Mouse (Mus musculus) hindbrain, embryonic 14.5 days (tissue): Measurements from ENCODE around the gene Gm28230. TPM values are rescaled to one million over a fixed set of nuclear protein-coding genes. Genes with fewer than 3 reads are reported as not detected.
A peak's percentile ranks its signal among the peaks of the same experiment; 100 is the strongest.

Experiments used
- ATAC-seq: fragments of 200-750 bp; cut with Nextera tagmentation; 2 replicates; pipeline ENCODE4 v1.8.0; 2017; ENCODE audit warnings: moderate number of reproducible peaks, mild to moderate bottlenecking, moderate TSS enrichment, moderate library complexity; ENCODE audit not compliant: low FRiP score
- DNase-seq: peaks from one replicate; pipeline ENCODE4 v3.0.0-alpha.2; 2015; ENCODE audit warnings: low spot score
- H3K27ac ChIP-seq: fragments of 300-500 bp; sonication (generic); 2 replicates; pipeline ENCODE4 v1.5.1; 2014; ENCODE audit warnings: mild to moderate bottlenecking, moderate library complexity
- H3K27me3 ChIP-seq: fragments of 300-500 bp; sonication (generic); 2 replicates; pipeline ENCODE4 v1.6.1; 2014; ENCODE audit warnings: mild to moderate bottlenecking, low read length, mixed read lengths; ENCODE audit not compliant: control insufficient read depth, insufficient read depth
- H3K36me3 ChIP-seq: fragments of 300-500 bp; sonication (generic); replicated peaks from 2 replicates; pipeline ENCODE4 v1.6.1; 2014; ENCODE audit not compliant: control insufficient read depth, insufficient read depth
- H3K4me1 ChIP-seq: fragments of 300-500 bp; sonication (generic); replicated peaks from 2 replicates; pipeline ENCODE4 v1.6.1; 2014; ENCODE audit warnings: antibody characterized with exemption, low read length, mixed read lengths; ENCODE audit not compliant: control insufficient read depth, insufficient read depth
- H3K4me2 ChIP-seq: fragments of 300-500 bp; sonication (generic); replicated peaks from 2 replicates; pipeline ENCODE4 v1.6.1; 2014; ENCODE audit warnings: mild to moderate bottlenecking, moderate library complexity
- H3K4me3 ChIP-seq: fragments of 300-500 bp; sonication (generic); replicated peaks from 2 replicates; pipeline ENCODE4 v1.5.1; 2014; ENCODE audit warnings: mild to moderate bottlenecking, low read length
- H3K9ac ChIP-seq: fragments of 300-500 bp; sonication (generic); 2 replicates; pipeline ENCODE4 v1.6.1; 2014
- H3K9me3 ChIP-seq: fragments of 300-500 bp; sonication (generic); 2 replicates; pipeline ENCODE4 v1.6.1; 2016; ENCODE audit warnings: low read length; ENCODE audit not compliant: control insufficient read depth
- WGBS: fragments of 180-500 bp; shearing (Covaris S2); extraction: QIAGEN DNeasy Blood & Tissue Kit; methylation state at CpG from one replicate; pipeline ENCODE4 v1.1.7; 2014; 5-methylcytosine and 5-hydroxymethylcytosine counted together
- polyA plus RNA-seq: library from polyadenylated mRNA; unstranded; fragments of >200 nt; fragmentation: Nextera tagmentation; extraction: Ambion mirVana; gene quantifications from 2 replicates; pipeline ENCODE4 v1.2.1, GENCODE M21; 2014

Gm28230 gene
- polyA plus RNA-seq, 1 experiment from 2014 or later, result 1.3 TPM

DNA sequence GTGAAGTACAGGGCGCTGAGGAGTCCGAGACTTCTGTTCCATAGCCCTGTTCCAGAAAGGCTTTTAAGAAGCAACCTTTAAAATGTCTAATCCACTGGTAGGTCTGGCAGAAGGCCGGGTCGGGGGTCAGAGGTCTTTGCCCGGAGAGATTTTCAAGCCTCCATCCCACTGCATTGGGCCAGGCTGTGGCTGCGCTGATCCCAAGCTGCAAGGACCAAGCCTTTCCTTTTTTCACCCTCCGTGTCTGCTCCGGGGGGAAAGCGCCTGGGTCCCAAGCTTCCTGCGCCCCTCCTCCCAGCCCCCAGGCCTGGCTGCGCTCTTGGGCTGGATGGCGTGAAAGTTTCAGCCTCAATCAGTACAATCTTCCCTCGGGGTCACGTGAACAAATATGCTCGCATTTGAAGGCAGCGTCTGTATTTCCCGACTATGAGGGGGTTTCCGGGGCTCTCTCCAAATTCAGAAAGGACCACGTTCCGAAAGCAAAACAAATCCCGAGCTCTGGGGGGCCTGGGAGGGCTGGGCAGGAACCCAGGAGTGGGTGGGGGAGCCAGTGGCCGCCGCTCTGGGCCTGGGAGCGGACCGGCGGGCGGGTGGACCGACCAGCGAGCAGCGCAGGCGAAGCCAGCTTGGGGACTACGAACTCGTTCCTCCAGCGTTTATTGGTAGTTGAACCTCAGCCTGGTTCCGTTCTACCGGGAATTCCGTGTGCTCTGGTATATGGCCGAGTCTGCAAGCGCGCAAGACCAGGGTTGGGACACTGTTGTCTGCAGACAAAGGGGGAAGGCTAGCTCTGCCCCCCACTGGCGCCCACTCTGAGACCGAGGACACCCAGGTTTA, 9.5 kb downstream of the Gm28230 start:
- peak overlapping the region; percentile 42 for H3K4me3 ChIP-seq
- DNase-seq (no peak), ATAC-seq (no peak)
- peaks cover 73% of the 10 kb centered on the region for H3K27me3 ChIP-seq
- peak overlapping the region; percentile 98 for H3K27ac ChIP-seq
- no peaks in the 10 kb centered on the region for H3K4me1 ChIP-seq
- no peaks in the 10 kb centered on the region for H3K36me3 ChIP-seq
- peak overlapping the region; percentile 87 for H3K9ac ChIP-seq
- no peaks in the 10 kb centered on the region for H3K9me3 ChIP-seq
- peak overlapping the region; percentile 82 for H3K4me2 ChIP-seq
- WGBS, result 1% methylated on average over 42 of the region's 42 CpGs

DNA sequence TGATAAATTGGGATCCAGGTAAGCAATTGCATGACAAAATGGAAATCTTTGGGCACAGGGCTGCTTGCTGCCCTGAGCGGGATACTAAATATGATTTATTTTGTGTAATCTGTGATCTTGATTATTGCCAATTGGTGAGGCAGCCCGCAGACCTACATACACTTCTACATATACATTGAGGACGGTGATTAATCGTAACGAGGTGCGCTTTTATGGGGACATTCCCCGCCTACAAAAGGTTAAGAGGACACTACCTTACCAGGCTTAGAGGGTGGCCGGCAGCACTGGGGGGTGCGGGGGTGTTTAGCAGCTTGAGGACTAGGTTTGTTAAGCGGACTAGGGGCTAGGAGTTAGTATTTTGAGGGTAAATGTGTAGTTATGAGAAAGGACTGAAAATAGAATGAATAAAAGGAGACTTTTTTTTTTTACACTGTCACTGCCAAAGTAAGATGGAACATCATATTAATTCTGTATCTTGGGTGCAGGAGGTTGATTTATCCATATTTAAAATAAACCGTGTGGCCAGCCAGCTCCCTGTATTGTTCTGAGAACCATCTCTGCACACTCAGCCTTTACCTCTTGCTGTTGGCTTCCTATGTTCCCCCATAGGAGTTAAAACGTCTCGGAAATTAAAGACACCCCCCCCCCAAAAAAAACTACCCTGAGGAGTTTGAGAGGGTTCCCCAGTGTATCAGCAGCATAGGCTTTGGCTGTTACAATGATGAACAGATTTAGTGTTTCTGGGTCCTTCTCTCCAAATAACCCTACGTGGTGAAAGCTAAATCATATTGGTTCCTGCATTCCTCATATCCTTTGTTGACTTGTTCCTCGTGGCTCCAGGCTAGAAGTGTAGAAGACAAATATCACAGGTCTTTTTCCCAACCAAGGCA, 10.4 kb downstream of the Gm28230 start:
- WGBS, result 1% methylated on average over 15 of the region's 15 CpGs
- Histone ChIP-seq H3K27ac (peak overlapping the region; percentile 98), H3K4me3 (peak overlapping the region; percentile 42), H3K9ac (peak overlapping the region; percentile 87), H3K4me1 (peaks cover 6% of the 10 kb centered on the region; the same call in 1 of the 2 replicates), H3K9me3 (no peaks in the 10 kb centered on the region), H3K27me3 (peaks cover 74% of the 10 kb centered on the region), H3K4me2 (peak overlapping the region; percentile 82), H3K36me3 (no peaks in the 10 kb centered on the region)
- DNase-seq (no peak), ATAC-seq (no peak)

- no peaks in the 10 kb centered on the region for H3K36me3 ChIP-seq
- H3K27ac ChIP-seq, result peak overlapping the region; percentile 98
- H3K4me1 ChIP-seq, result peaks cover 6% of the 10 kb centered on the region; the same call in 1 of the 2 replicates
- WGBS, result 2% methylated on average over 7 of the region's 7 CpGs
- ATAC-seq, result no peak
- H3K4me2 ChIP-seq, result peak overlapping the region; percentile 82
- peak overlapping the region; percentile 42 for H3K4me3 ChIP-seq
- peak overlapping the region; percentile 87 for H3K9ac ChIP-seq
- H3K27me3 ChIP-seq, result peaks cover 74% of the 10 kb centered on the region
- H3K9me3 ChIP-seq, result no peaks in the 10 kb centered on the region
- no peak for DNase-seq
Measured at GRCm38 (mm10) chr2:74737578-74738070, 11.1 kb downstream of the Gm28230 start.

GRCm38 (mm10) chr2:74738623-74739475, 12.3 kb downstream of the Gm28230 start:
- DNase-seq (no peak), ATAC-seq (no peak)
- H3K9ac ChIP-seq, result peak overlapping the region; percentile 87
- no peaks in the 10 kb centered on the region for H3K9me3 ChIP-seq
- H3K36me3 ChIP-seq, result no peaks in the 10 kb centered on the region
- WGBS, result under 1% methylated on average over 20 of the region's 20 CpGs
- H3K4me1 ChIP-seq, result peaks cover 6% of the 10 kb centered on the region; the same call in 1 of the 2 replicates
- peak overlapping the region; percentile 82 for H3K4me2 ChIP-seq
- peak overlapping the region; percentile 42 for H3K4me3 ChIP-seq
- peak overlapping the region; percentile 98 for H3K27ac ChIP-seq
- H3K27me3 ChIP-seq, result peaks cover 78% of the 10 kb centered on the region

DNA sequence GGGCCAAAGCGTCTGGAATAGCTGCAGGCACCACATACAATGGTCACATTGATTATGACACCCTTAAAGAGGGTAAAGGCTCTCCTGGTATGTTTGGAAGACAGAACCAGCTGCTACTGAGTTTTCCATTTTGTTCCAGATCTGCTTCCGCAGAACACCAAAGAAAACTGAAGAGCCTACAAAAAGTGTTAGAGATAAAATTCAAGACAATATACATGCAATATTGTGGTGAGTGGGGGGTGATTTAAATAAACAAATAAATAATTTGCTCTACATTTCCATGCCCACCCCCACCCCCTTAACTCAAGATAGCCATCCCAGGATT, 12.9 kb downstream of the Gm28230 start:
- H3K36me3 ChIP-seq, result 0 out of 2 replicates have a peak, but pooled peaks cover 4% of the 10 kb centered on the region
- H3K4me3 ChIP-seq, result peak overlapping the region; percentile 42
- no peaks in the 10 kb centered on the region for H3K9me3 ChIP-seq
- peak overlapping the region; percentile 87 for H3K9ac ChIP-seq
- WGBS, result 5% methylated on average over 2 of the region's 2 CpGs
- no peak for DNase-seq
- H3K4me1 ChIP-seq, result peaks cover 6% of the 10 kb centered on the region; the same call in 1 of the 2 replicates
- ATAC-seq, result no peak
- peak overlapping the region; percentile 82 for H3K4me2 ChIP-seq
- peaks cover 84% of the 10 kb centered on the region for H3K27me3 ChIP-seq
- H3K27ac ChIP-seq, result peak overlapping the region; percentile 98

DNA sequence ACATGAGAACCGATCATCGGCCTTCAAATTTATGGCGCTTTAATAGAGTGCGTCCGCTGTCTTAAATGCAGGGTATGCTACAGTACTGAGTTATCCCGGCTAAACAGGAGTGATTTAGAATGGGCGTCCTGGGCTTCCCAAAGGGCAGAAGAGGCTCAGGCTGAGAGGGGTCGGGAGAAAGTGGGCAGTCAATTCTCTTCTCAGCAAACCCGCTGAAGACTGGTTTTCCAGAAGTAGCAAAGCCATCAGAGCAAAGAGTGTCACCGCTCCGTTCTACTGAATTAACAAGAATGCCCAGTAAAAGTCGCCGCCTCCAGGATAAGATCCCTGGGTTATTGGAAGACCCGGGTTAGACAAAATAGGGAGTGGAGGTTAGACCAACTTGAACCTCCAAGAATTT, 13.3 kb downstream of the Gm28230 start:
- DNase-seq (no peak), ATAC-seq (no peak)
- Histone ChIP-seq H3K4me3 (peak overlapping the region; percentile 42), H3K4me1 (peaks cover 6% of the 10 kb centered on the region; the same call in 1 of the 2 replicates), H3K27me3 (peaks cover 88% of the 10 kb centered on the region), H3K36me3 (0 out of 2 replicates have a peak, but pooled peaks cover 5% of the 10 kb centered on the region), H3K4me2 (peak overlapping the region; percentile 82), H3K9me3 (no peaks in the 10 kb centered on the region), H3K9ac (peak overlapping the region; percentile 87), H3K27ac (peak overlapping the region; percentile 98)
- 1% methylated on average over 14 of the region's 14 CpGs for WGBS

GRCm38 (mm10) chr2:74740311-74741091, 14.0 kb downstream of the Gm28230 start:
- ATAC-seq (no peak), DNase-seq (no peak)
- peak overlapping the region; percentile 42 for H3K4me3 ChIP-seq
- H3K36me3 ChIP-seq, result 0 out of 2 replicates have a peak, but pooled peaks cover 5% of the 10 kb centered on the region
- WGBS, result under 1% methylated on average over 43 of the region's 43 CpGs
- H3K27ac ChIP-seq, result peak overlapping the region; percentile 98
- H3K4me1 ChIP-seq, result peaks cover 6% of the 10 kb centered on the region; the same call in 1 of the 2 replicates
- peaks cover 89% of the 10 kb centered on the region for H3K27me3 ChIP-seq
- H3K9ac ChIP-seq, result peak overlapping the region; percentile 87
- no peaks in the 10 kb centered on the region for H3K9me3 ChIP-seq
- H3K4me2 ChIP-seq, result peak overlapping the region; percentile 82
